Mouse (Mus musculus): ENCODE data around the gene Efna3.
A peak's percentile ranks its signal among the peaks of the same experiment; 100 is the strongest.

Gene Efna3

GRCm38 (mm10) chr3:89337721-89338578 lies 15.2 kb upstream of the Efna3 start, which contains the start of gene Efna4:
TSS of gene Efna4 (minus strand) at chr3:89338028.
- peak; percentile 49 to 50 for DNase-seq

- DNase-seq, result no peak
Measured at GRCm38 (mm10) chr3:89337062-89337720, 14.4 kb upstream of the Efna3 start.

GRCm38 (mm10) chr3:89336529-89336928 lies 13.8 kb upstream of the Efna3 start:
- DNase-seq, result peak in 1 of 2 experiments; percentile 9

- DNase-seq, result peak; percentile 61 to 66
Measured at GRCm38 (mm10) chr3:89333053-89333452, 10.3 kb upstream of the Efna3 start.

- peak in 1 of 2 experiments; percentile 70 for DNase-seq
Measured at GRCm38 (mm10) chr3:89332476-89332875, 9.7 kb upstream of the Efna3 start.

GRCm38 (mm10) chr3:89332013-89332412 lies 9.2 kb upstream of the Efna3 start:
- peak in 1 of 2 experiments; percentile 17 for DNase-seq

- DNase-seq, result peak in 1 of 2 experiments; percentile 5
Measured at GRCm38 (mm10) chr3:89331561-89331960, 8.8 kb upstream of the Efna3 start.

- DNase-seq, result no peak
Measured at GRCm38 (mm10) chr3:89330948-89331347, 8.2 kb upstream of the Efna3 start.

- peak in 1 of 2 experiments; percentile 27 for DNase-seq
Measured at GRCm38 (mm10) chr3:89330346-89330745, 7.6 kb upstream of the Efna3 start.

GRCm38 (mm10) chr3:89328623-89329022 lies 5.9 kb upstream of the Efna3 start:
- peak in 1 of 2 experiments; percentile 13 for DNase-seq

GRCm38 (mm10) chr3:89327371-89327870 lies 4.7 kb upstream of the Efna3 start:
- peak in 1 of 2 experiments; percentile 1 for DNase-seq

GRCm38 (mm10) chr3:89325882-89326281 lies 3.1 kb upstream of the Efna3 start:
- no peak for DNase-seq

- no peak for DNase-seq
Measured at GRCm38 (mm10) chr3:89322131-89322500, 649 bp downstream of the Efna3 start.

- peak; percentile 38 to 56 for DNase-seq
Measured at GRCm38 (mm10) chr3:89321183-89322130, 1.3 kb downstream of the Efna3 start.

GRCm38 (mm10) chr3:89320581-89321182 lies 2.1 kb downstream of the Efna3 start:
- peak in 1 of 2 experiments; percentile 54 for DNase-seq

GRCm38 (mm10) chr3:89319591-89320350 lies 3.0 kb downstream of the Efna3 start:
- peak in 1 of 2 experiments; percentile 39 for DNase-seq

GRCm38 (mm10) chr3:89318971-89319590 lies 3.7 kb downstream of the Efna3 start:
- DNase-seq, result peak in 1 of 2 experiments; percentile 45

- DNase-seq, result peak in 1 of 2 experiments; percentile 20
Measured at GRCm38 (mm10) chr3:89318316-89318715, 4.4 kb downstream of the Efna3 start.

- no peak for DNase-seq
Measured at GRCm38 (mm10) chr3:89317246-89317645, 5.5 kb downstream of the Efna3 start.

- peak; percentile 93 to 94 for DNase-seq
Measured at GRCm38 (mm10) chr3:89316833-89317232, 5.9 kb downstream of the Efna3 start.

Measured in cerebellum, postnatal 14 days (tissue).